Mouse (Mus musculus) midbrain, postnatal 0 days (tissue): ENCODE measurements around the gene Ctdnep1. TPM values are rescaled to one million over a fixed set of nuclear protein-coding genes. Genes with fewer than 3 reads are reported as not detected.
A peak's percentile ranks its signal among the peaks of the same experiment; 100 is the strongest.

Experiments
- ATAC-seq: fragments of 200-750 bp; cut with Nextera tagmentation; 2 replicates; pipeline ENCODE4 v1.8.0; 2017; ENCODE audit warnings: moderate number of reproducible peaks, mild to moderate bottlenecking, moderate TSS enrichment, moderate library complexity; ENCODE audit not compliant: low FRiP score
- DNase-seq: peaks from one replicate; pipeline ENCODE4 v3.0.0-alpha.2; 2015; ENCODE audit warnings: low spot score
- H3K27ac ChIP-seq: fragments of 300-500 bp; sonication (generic); 2 replicates; pipeline ENCODE4 v1.5.1; 2014; ENCODE audit warnings: low read depth, mild to moderate bottlenecking, low read length, mixed read lengths
- H3K27me3 ChIP-seq: fragments of 300-500 bp; sonication (generic); 2 replicates; pipeline ENCODE4 v1.6.1; 2014; ENCODE audit warnings: low read length, control low read depth, mixed read lengths; ENCODE audit not compliant: insufficient read depth
- H3K36me3 ChIP-seq: fragments of 300-500 bp; sonication (generic); 2 replicates; pipeline ENCODE4 v1.6.1; 2014; ENCODE audit warnings: low read length, control low read depth, mixed read lengths; ENCODE audit not compliant: insufficient read depth
- H3K4me1 ChIP-seq: fragments of 300-500 bp; sonication (generic); 2 replicates; pipeline ENCODE4 v1.6.1; 2014; ENCODE audit warnings: mild to moderate bottlenecking, control low read depth, antibody characterized with exemption, low read length, mixed read lengths; ENCODE audit not compliant: insufficient read depth
- H3K4me2 ChIP-seq: fragments of 300-500 bp; sonication (generic); 2 replicates; pipeline ENCODE4 v1.6.1; 2014; ENCODE audit warnings: low read depth, mild to moderate bottlenecking, low read length, mixed read lengths; ENCODE audit not compliant: poor library complexity, severe bottlenecking
- H3K4me3 ChIP-seq: fragments of 300-500 bp; sonication (generic); 2 replicates; pipeline ENCODE4 v1.5.1; 2014; ENCODE audit warnings: low read depth, mild to moderate bottlenecking, low read length, moderate library complexity
- H3K9ac ChIP-seq: fragments of 300-500 bp; sonication (generic); replicated peaks from 2 replicates; pipeline ENCODE4 v1.6.1; 2014; ENCODE audit warnings: mild to moderate bottlenecking, low read length, moderate library complexity, mixed read lengths; ENCODE audit not compliant: poor library complexity, severe bottlenecking
- H3K9me3 ChIP-seq: fragments of 300-500 bp; sonication (generic); 2 replicates; pipeline ENCODE4 v1.6.1; 2016; ENCODE audit warnings: low read length, control low read depth
- CTCF ChIP-seq: IDR thresholded peaks from 2 replicates; pipeline ENCODE4 v1.5.1; 2016; ENCODE audit warnings: antibody characterized with exemption, mild to moderate bottlenecking
- WGBS: fragments of 180-500 bp; shearing (Covaris S2); extraction: QIAGEN DNeasy Blood & Tissue Kit; methylation state at CpG from one replicate; pipeline ENCODE4 v1.1.7; 2014; 5-methylcytosine and 5-hydroxymethylcytosine counted together
- polyA plus RNA-seq: library from polyadenylated mRNA; unstranded; fragments of >200 nt; fragmentation: Nextera tagmentation; extraction: Ambion mirVana; gene quantifications from 2 replicates; pipeline ENCODE4 v1.2.1, GENCODE M21; 2015
- total RNA-seq: library from RNA; depleted of rRNA; stranded (reverse); fragments of >200 nt; gene quantifications from 2 replicates; pipeline ENCODE4 v1.2.3, GENCODE M21; 2014

Gene Ctdnep1
- total and polyA plus RNA-seq, 2 experiments from 2014 or later = 22.3 to 39.6 TPM

- Histone ChIP-seq H3K9ac (0 out of 2 replicates have a peak overlapping the region, but pooled peaks have one; percentile 13), H3K4me2 (peak overlapping the region; percentile 49), H3K27me3 (peaks cover 15% of the 10 kb centered on the region; the same call in 1 of the 2 replicates), H3K9me3 (no peaks in the 10 kb centered on the region), H3K4me1 (no peaks in the 10 kb centered on the region), H3K4me3 (peak overlapping the region; percentile 34), H3K36me3 (no peaks in the 10 kb centered on the region), H3K27ac (no peak overlapping the region)
- ATAC-seq (0 out of 2 replicates have a peak, but pooled peaks have one; percentile 24), DNase-seq (peak; percentile 42)
- no peak for TF ChIP-seq CTCF
- WGBS = 3% methylated on average over 29 of the region's 29 CpGs
Measured at GRCm38 (mm10) chr11:69947337-69948065, 33.5 kb upstream of the Ctdnep1 start.

GRCm38 (mm10) chr11:69948066-69948762 lies 32.7 kb upstream of the Ctdnep1 start, which contains the start of gene Slc2a4:
Slc2a4 (minus strand) TSS chr11:69948188.
- Histone ChIP-seq H3K36me3 (no peaks in the 10 kb centered on the region), H3K4me2 (peak within 1 kb of the TSS; percentile 49), H3K9ac (0 out of 2 replicates have a peak within 1 kb of the TSS, but pooled peaks have one; percentile 13), H3K27me3 (peaks cover 15% of the 10 kb centered on the region; the same call in 1 of the 2 replicates), H3K4me3 (peak within 1 kb of the TSS; percentile 34), H3K27ac (no peak within 1 kb of the TSS), H3K9me3 (no peaks in the 10 kb centered on the region), H3K4me1 (no peaks in the 10 kb centered on the region)
- DNase-seq (peak; percentile 89), ATAC-seq (peak; percentile 83)
- no peak for TF ChIP-seq CTCF
- WGBS = under 1% methylated on average over 34 of the region's 34 CpGs

- H3K36me3 ChIP-seq = no peaks in the 10 kb centered on the region
- peak overlapping the region; percentile 49 for H3K4me2 ChIP-seq
- TF ChIP-seq CTCF = peak; percentile 85
- H3K4me3 ChIP-seq = peak overlapping the region; percentile 34; the same call in 1 of the 2 replicates
- peaks cover 15% of the 10 kb centered on the region; the same call in 1 of the 2 replicates for H3K27me3 ChIP-seq
- H3K9ac ChIP-seq = no peak overlapping the region
- H3K9me3 ChIP-seq = no peaks in the 10 kb centered on the region
- ATAC-seq = peak; percentile 62
- H3K27ac ChIP-seq = no peak overlapping the region
- DNase-seq = peak; percentile 83
- under 1% methylated on average over 14 of the region's 14 CpGs for whole genome bisulfite sequencing
- no peaks in the 10 kb centered on the region for H3K4me1 ChIP-seq
Measured at GRCm38 (mm10) chr11:69948763-69949150, 32.2 kb upstream of the Ctdnep1 start.

- no peaks in the 10 kb centered on the region for H3K36me3 ChIP-seq
- H3K9ac ChIP-seq = no peak overlapping the region
- no peak for TF ChIP-seq CTCF
- H3K4me1 ChIP-seq = no peaks in the 10 kb centered on the region
- DNase-seq (no peak), ATAC-seq (no peak)
- H3K27ac ChIP-seq = no peak overlapping the region
- H3K4me3 ChIP-seq = no peak overlapping the region
- peaks cover 15% of the 10 kb centered on the region; the same call in 1 of the 2 replicates for H3K27me3 ChIP-seq
- H3K4me2 ChIP-seq = no peak overlapping the region
- 45% methylated on average over 4 of the region's 4 CpGs for WGBS
- H3K9me3 ChIP-seq = no peaks in the 10 kb centered on the region
Measured at GRCm38 (mm10) chr11:69950807-69951459, 30.0 kb upstream of the Ctdnep1 start.

- H3K9me3 ChIP-seq = no peaks in the 10 kb centered on the region
- TF ChIP-seq CTCF = no peak; the same call in 1 of the 2 replicates
- no peaks in the 10 kb centered on the region for H3K36me3 ChIP-seq
- H3K4me2 ChIP-seq = no peak overlapping the region
- no peak overlapping the region for H3K9ac ChIP-seq
- ATAC-seq = no peak
- WGBS = 39% methylated on average over 1 of the region's 1 CpGs
- peaks cover 13% of the 10 kb centered on the region; the same call in 1 of the 2 replicates for H3K27me3 ChIP-seq
- no peak for DNase-seq
- no peak overlapping the region for H3K27ac ChIP-seq
- no peaks in the 10 kb centered on the region for H3K4me1 ChIP-seq
- H3K4me3 ChIP-seq = no peak overlapping the region
Measured at GRCm38 (mm10) chr11:69952274-69952673, 28.7 kb upstream of the Ctdnep1 start.
